Mouse (Mus musculus): ENCODE data around the gene Tcl1b5.
"Not testable (repeated sequence)": the region's sequence is repeated elsewhere in the genome, so short reads cannot be mapped to it uniquely, and the experiment has no call there.

DNA sequence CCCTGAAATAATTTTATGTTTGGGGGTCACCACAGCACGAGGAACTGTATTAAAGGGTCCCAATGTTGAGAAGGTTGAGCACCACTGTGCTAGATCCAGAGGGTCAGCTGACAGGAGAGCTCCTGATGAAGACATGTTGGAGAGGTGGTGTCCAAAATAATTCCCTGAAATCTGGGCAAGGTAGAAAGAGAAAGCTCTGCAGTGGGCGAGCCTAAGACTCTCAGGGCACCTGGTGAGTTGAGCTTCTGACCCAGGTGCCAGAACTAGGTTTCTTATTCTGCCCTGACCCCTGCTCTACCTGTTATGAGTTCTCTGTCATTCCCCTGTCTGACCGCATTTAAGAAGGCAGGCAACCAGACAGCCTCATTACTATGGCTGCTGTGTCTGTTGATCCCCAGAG is at the start of gene Tcl1b5:
- TF ChIP-seq CTCF (conservative IDR thresholded peaks at IDR 0.05; ENCODE audit: low read length); POU5F1 (IDR thresholded peaks at IDR 0.05; ENCODE audit: borderline replicate concordance, low read length): not testable (repeated sequence)

Measured in E14TG2a.4 (cell line).